Mouse (Mus musculus) layer of hippocampus, adult 8-10 months (tissue): Measurements from ENCODE around the gene Gfral. TPM values are rescaled to one million over a fixed set of nuclear protein-coding genes. Genes with fewer than 3 reads are reported as not detected.
A peak's percentile ranks its signal among the peaks of the same experiment; 100 is the strongest.

ENCODE experiments used
- DNase-seq, 2 experiments: peaks; one replicate each; pipeline ENCODE4 v3.0.0; 2022; ENCODE audit warnings: low spot score in 2 of 2
- total RNA-seq, 4 experiments: library from RNA; stranded (reverse); gene quantifications; 2 replicates each; pipeline ENCODE4 v1.2.4; 2022

Gfral gene
- under 1 TPM in 1 of 4 experiments, not detected in 3; 0.17 TPM for total RNA-seq

DNA sequence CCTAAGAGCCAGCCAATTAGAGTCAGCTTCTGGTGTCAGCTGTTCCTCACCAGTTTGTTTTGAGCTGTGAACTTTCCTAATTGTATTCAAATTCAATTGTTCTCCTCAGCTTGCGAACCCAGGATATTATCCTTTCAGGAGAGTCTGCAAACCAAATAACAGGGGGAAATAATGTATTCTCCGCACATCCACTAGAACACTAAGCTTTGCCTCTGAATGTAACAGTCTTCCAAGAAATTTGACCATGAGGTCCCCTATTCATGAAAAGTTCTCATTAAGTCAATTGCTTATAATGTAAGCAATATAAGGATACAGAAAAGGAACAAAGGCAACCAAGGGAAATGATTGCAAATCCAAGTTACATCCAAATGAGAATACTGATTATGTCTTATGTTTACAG lies at the start of gene Gfral:
Gene Gfral (minus strand): TSS at position 101 of the 400 bp plus-strand sequence.
- no peak for DNase-seq

DNA sequence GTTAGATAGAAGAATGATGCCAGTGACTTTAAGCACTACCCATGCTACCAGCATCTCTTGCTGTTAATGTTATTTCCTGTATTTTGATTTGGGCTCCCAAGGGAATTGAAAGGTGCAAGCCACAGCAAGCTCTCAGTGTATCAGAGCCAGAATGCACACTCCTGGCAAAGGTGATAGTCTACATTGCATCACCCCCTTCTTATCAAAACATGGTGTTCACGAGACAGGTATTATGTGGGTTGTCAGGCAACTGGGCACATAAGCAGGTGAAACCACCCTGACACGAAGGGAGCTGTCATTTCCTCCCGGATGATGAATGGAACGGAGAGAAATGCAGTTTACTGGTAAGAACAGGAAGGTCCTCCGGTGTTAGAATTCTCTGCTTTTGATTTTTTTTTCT lies 44.3 kb upstream of the Gfral start:
- DNase-seq = no peak

DNA sequence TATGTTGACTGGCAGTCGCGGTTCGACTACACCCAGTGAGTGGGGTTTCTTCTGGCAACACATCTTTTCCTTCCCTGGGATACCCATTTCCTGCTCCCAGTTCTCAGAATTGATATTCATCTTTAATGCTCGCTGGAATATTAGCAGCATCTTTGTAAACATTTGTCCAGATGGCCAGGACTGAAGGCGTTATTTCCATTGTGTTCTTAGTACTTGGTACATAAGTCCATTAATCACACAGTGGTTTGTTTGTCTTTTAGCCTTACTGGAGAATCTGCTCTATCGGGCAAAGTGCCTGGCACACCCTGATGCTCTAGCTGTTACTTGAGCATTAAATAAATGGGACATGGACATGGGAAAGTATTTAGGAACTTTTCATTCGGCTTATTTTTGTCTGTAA lies 39.1 kb upstream of the Gfral start:
- DNase-seq = no peak

DNA sequence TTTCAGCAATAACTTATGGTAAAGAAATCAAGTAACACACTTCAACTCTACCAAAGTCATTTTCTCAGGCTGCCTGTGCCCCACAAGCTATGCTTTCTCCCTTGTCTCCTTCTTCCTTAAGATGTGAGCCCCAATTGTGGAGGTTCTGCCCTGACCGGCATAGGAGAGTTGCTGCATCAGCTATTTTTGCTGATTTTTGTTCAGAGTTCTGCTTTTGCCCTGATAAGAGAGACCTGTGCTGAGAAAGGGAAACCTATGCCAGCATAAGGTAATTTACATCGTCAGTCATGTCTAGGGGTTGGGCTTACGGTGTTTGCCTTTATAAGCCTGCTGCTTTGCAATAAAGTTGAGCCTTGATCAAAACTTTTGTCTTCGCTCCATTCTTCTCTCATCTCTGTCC lies 38.7 kb upstream of the Gfral start:
- no peak for DNase-seq

DNA sequence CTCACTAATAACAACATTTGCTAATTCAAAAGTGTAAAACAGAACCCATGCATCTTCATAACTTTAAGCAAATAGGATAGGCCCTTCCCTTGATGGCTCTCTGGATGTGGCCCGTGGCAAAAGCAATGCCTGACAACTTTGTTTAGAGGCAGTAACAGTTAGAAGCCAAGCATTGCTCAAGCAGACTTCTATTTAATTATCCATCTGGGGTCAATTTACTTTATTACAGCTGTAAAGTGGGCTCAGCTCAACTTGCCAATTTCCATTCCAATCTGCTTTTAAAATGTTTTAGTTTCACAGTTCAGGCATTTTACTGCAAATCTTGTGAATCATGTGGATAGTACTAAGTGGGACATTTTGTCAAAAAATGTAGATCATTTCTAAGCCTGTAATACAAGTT lies 28.9 kb upstream of the Gfral start:
- DNase-seq = no peak

DNA sequence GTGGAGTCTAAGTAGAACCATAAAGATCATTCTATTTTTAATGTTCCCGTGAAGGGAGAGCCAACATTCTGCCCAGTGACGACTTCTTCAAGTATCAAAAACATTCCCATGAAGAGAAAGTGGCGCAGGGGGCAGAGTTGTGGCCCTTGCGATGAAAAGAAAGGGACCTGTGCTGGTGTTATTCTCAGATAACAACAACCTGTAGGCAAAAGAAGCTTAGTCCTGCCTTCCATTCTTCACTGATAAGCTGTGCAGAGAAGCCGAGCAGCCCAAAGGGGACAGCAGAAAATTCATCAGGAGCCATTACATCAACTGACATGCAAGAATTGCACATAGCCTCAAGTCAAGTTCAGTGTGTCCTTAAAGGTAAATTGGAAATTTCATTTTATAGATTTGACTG lies 24.5 kb upstream of the Gfral start:
- DNase-seq = no peak

DNA sequence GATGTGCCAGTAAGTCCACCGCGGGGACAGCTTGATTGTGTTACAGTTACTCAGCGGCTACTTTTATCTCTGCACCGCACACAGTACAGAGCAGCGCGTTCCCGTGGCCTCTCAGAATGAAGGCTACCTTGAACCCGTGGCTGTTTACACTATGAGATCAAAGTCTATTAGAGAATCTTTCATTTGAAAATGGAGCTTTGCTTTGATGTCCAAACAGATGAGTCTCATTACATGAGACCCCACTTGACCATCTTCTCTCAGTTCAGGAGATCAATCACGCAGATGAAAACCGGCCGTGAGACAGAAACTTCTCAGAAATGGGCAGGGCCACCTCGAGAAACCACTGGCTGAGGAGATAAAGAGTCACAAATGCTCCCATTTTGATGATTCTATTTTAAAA lies 23.8 kb upstream of the Gfral start:
- DNase-seq = no peak

DNA sequence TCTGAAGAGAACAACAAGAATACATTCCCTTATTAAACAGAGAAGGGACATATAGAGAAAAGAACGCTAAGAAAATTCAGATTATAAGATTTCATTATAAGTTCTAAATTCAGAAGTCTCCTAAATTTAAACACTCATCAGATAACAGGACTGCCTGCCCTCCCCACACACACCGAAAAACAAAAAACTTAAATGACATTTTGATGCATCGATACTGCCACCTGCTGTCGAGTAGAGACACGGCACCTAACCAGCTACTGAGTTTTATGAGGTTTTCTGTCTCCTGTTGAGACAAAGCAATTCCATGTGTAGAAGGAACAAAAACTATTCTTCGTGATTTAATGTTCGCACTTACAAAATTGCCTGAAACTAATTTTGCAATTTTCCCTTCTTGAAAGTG lies 23.2 kb upstream of the Gfral start:
- peak; percentile 35 to 70 for DNase-seq

DNA sequence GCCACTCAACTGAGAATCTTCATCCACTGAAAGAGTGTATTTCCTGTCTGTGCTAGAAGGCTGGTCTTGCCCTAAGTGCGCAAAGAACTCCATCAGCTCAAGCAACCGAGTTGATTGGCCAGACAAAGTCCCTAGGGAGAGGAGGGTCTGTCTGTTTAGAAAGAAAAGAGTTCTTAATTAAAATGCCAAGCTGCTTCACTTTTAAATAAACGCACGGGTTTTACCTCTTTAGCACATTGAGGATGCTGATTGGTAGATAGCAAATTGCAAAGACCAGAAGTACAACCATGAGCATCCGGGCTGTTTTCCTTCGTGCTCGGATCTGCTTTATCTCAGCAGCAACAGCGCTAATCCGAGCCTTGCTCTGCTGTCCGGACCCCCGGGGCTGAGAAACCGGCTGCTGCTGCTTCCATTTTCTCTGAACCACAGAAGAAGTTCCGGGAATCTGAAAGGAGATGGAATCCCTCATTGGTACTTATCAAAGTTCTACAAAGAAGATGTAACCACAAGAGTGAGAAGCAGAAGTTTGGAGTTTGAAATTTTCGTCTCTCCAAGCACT lies 22.6 kb upstream of the Gfral start:
- no peak for DNase-seq

DNA sequence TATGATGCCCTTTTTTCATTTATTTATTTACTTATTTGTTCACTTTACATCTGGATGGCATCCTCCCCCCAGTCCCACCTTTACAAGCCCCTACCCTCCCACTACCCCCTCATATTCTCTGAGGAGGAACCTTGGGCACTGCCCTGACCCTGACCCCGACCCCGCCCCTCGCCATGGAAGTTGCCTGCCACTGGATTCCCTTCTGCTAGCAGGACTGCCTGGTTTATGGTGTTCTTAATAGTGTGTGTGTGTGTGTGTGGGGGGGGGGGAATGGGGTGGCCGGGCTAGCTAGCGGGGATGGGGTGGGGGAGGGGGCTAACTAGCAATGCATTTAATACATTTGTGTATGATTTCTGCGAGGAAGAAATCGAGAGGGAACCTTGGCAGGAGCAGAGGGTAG lies 21.4 kb upstream of the Gfral start:
- no peak for DNase-seq

DNA sequence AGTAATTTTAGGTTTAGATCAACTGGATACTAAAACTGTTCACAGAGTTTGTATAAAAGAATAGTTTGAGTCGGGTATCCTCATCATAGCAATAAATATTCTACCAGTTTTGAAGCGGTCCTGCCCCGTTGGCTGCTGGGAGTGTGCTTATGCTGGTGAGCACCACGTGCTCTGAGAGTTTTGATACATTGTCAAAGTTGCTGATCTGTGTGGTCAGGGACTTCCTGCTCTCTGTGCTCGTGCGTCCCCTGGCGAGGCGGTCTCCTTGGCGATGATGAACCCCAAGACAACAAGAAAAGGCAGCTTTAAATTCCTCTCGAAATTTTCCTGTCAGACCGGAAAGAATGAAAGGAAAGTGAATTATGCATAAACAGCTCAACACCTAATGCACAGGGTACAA lies 16.9 kb upstream of the Gfral start:
- no peak for DNase-seq

DNA sequence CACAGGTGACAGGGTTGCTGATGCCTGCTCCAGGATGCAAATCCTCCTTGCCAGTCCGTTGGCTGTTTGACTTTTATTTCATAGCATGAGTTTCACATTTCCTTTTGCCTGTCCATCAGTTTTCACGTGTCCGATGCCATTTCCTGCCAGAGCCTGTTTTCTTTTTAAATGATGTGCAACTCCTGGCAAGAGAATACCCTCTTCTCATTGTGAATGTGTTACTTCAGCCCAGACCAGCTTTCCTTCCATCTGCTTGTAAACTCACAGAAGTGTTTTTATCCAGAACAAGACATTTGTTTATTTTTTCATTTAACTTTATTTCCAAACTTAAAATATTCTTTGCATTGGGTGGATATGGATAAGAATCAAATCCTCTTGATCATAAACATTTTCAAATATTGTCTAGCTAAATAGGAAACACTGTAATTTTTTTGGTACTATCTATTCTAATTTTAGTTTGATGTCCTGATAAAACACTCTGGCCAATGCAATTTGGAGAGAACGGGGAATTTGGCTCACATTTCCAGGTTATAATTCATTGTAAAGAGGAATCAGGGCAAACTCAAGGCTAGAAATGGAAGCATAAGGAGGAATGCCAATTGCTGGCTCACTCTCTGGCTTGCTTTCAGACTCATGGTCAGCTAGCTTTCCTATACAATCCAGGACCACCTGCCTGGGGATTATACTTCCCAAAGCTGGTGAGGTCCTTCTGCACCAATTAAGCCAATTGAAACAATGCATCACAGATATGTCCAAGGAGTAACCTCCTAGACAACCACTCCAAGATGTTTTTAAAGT lies 3.9 kb upstream of the Gfral start:
- DNase-seq = no peak

DNA sequence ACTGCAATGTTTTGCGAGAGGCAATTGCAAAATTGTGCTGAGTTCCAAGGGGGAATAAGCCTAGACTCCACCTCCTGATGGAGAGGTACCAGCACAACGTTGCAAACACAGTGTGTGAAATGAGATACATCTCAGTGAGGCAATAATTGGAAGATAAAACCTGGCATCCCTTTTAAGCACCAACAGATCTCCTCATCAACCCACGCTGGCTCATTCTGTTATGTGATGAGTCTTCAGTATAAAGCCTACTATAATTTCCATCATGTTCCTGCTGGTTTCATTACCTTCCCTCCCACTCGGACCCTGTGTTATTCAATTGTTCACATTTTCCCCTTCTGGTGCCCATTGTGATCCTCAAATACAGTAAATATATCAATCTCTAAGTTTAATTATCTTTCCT lies 1.2 kb upstream of the Gfral start:
- DNase-seq = peak; percentile 12 to 24

DNA sequence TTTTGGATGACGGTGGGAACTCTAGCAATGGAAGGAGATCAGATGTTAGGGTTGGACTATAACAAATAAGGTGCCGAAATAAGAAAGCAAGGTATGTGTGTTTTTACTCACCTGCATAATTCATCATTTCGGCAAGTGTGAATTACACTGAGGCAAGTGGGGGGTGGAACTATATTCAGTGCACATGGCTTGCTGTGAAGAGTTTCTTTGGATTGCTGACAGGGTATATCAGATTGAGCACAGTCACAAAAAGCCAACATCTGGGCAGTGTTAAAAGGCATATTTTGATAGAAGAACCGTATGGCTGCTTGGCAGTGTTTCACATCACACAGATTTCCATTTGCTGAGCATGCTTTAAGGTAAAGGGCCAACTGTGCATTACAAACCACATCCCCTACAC lies 16.5 kb downstream of the Gfral start:
- no peak for DNase-seq

DNA sequence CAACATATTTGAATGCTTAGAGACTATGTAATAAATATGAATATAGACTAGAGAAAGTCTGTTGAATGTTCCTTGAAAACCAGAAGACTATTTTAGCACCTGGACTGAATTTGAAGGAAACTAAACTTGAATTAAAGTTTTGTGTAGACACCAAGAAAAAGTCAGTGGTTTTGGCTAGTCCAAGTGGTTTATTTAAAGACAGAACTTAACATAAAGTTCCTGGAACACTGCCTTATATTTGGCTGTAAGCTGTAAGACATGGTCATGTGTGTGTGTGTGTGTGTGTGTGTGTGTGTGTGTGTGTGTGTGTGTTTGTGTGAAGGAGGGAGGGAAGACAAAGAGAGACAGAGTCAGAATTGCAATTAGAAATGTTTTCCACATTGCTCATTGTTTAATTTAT lies 34.2 kb downstream of the Gfral start:
- DNase-seq = no peak

DNA sequence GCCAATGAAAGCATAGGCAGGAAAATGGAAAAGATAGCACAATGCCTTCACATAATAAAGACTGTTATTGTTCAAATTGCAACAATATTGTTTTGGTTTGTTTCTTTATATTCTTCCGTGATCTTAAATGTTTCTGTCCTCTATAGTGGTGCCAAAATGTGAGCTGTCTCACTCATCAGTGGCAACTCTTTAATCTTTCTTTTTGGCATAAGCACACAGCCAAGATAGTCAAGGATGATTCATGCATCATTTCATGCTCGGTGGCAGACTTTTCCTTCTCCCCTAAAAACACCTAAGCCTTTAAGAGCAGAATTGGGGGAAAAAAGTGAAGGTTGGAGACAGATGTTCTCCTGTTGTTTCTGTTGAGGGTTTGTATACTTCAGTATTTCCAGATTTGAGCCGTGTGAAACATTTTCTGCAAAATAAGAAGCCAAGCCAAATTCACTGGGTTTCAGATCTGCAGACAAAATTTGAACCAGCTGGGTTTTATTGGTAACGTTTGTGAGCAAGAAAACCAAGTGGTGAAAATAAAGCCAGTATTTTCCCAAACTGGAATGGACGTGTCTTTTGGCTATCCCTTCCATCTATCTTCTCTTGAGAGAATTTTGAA lies 40.7 kb downstream of the Gfral start:
- DNase-seq = no peak

DNA sequence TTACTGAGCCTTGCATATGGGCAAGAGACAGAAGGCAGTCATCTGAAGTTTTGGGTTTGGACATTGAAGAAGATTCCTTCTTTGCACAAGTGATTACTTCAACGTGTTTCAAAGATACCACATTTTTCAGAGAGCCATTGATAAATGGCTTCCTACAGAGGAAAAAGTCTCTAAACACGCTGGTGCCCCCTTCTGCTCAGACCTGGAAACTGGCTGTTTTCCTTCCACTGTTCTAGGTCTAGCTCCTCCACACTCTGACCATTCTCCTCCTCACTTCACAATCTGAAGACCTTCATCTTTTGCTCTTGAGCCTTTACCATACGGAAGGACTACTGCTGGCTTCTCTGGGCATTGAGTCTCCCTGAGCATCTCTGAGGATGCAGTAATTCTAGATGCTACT lies 45.1 kb downstream of the Gfral start:
- DNase-seq = no peak

DNA sequence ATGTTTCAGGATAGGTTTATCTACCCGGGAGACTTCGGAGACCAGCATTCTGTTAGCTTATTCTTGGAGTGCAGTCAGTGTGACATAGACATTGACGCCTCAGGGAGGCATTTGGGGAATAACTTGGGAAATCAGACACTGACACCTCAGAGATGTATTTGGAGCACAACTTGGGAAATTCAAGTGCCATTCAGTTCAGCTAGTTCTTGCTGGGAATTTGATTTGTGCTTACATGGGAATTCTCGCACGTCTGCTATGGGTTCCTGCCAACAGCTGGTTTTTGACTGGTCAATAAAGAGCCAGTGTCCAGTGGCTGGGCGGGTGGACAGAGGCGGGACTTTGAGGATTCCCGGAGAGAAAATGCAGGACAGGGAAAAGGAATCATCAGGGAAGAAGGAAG lies 51.0 kb downstream of the Gfral start:
- DNase-seq = no peak

DNA sequence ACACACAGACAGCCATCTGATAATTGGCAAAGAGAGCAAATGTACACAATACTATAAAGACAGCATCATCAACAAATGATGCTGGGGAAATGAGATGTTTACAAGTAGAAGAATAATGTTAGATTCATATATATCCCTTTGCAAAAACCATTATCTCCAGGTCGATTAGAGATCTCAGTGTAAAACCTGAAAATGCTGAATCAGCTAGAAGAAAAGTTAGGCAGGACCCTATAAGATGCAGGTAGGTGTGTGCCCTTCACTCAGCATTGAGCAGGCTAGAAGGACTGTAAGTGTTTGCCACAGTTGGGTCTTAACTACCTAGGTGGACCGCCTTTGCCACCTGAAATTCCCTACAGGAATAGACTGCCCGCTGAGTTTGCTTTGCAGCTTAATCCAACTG lies 67.9 kb downstream of the Gfral start:
- DNase-seq = no peak

DNA sequence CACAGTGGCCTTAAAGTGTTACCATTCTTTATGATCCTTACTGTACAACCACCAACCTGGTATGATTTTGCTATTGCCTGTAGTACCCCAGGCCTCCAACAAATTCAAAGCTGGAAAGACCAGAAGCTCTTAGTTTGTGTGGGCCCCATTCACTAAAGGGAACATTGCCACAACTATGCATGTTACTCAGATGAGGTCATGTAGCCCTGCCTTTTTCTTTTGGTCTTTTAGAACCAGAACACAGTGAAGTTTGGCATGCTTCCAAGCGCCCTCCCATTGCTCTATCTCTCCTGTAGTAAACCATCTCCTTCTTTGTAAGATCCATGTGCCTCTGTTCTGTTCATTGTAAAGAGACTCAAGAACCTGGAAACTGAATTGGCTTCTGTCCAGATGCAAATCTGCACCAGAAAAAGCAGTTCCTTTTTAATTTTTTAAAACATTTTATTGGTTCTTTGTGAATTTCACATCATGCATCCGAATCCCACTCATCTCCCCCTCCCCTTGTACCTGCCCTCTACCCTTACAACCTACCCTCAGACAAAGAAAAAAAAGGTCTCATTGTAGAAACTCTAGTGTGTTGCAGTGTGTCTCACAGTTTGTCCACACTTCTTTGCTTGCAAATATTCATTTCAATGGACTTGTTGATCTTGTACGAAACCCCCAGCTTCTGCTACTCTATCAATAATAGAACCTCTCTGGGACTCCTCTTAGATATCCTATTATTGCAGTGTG lies 74.9 kb downstream of the Gfral start:
- peak in 1 of 2 experiments; percentile 4 for DNase-seq

DNA sequence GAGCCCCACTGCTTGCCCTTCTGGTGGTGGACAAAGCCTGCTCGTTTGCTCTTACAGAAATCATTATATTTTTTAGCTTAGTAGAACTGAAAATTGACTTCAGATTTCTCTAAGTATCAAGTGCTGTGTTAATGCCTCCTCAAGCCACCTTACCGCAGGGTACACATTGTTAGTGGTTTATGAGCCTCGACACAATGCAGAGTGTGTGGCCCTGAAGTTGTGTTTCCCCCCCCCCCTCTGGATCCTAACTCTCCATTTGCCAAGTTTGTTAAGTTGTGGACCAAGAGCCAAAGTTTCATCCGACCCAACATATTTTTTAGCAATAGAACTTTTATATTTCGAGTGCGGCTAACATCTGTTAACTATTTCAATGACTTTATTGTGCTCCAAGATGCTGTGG lies 79.4 kb downstream of the Gfral start:
- DNase-seq = no peak

DNA sequence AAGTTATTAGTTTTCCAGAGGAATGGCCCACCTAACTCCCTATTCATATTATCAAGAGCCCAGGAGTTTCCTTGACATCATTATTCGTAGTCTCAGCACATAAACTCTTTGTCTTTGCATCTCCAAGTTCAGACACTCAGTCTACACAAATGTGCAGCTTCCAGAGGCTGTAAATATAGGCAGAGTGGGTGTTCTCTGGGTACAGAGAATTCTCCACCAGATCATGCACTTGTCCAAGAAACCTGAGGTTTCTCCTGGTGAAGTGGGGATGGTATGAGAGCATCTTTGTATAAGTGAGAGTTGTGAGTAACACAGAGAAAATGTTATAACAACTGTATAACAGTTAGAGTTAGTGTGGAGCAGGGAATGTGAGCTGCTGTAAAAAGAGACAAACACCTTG lies 84.1 kb downstream of the Gfral start:
- no peak for DNase-seq
